Mouse (Mus musculus): ENCODE results near the gene Glp1r. TPM values are rescaled to one million over a fixed set of nuclear protein-coding genes. Genes with fewer than 3 reads are reported as not detected.

Glp1r gene
- not detected in 2 replicates for total RNA-seq (2014; fragmentation: Nextera tagmentation)
- total RNA-seq (2017): not detected in 2 replicates

DNA sequence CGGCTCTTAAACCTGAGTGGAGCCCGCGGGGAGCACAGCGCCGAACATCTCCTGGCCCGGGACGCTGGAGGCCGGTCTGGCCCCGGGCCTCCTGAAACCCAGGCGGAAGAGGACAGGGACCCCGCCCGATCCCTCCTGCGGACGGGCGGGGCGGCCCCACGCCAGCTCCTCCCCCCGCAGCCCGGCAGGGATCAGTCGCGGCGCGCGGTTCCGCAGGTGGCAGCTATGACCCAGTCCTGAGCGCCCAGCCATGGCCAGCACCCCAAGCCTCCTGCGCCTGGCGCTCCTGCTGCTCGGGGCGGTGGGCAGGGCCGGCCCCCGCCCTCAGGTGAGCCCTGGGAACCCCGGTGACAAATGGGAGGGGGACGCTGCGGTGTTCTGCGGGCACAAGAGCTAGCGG lies at the start of gene Glp1r:
Gene Glp1r, plus strand, starts transcription at position 191 of the 400 bp plus-strand sequence.
- no peak for ATAC-seq (replicated peaks; ENCODE audit: low FRiP score, low TSS enrichment, poor library complexity, severe bottlenecking)

DNA sequence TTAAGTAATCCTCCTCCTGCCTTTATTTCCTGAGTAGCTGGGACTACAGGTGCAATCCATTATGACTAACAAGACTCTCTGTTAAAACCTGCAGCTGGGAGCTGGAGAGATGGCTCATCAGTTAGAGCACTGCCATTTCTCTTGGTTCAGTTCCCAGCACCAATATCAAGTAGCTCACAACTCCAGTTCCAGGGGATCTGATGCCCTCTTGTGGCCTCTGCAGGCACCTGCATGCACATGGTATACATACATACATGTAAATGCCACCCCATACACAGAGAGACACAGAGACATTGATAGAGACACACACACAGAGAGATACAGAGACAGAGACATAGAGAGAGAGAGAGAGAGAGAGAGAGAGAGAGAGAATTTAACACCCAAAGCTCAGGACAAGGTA lies 49.3 kb upstream of the Glp1r start:
- ATAC-seq (replicated peaks; ENCODE audit: low FRiP score, low TSS enrichment, poor library complexity, severe bottlenecking): no peak

DNA sequence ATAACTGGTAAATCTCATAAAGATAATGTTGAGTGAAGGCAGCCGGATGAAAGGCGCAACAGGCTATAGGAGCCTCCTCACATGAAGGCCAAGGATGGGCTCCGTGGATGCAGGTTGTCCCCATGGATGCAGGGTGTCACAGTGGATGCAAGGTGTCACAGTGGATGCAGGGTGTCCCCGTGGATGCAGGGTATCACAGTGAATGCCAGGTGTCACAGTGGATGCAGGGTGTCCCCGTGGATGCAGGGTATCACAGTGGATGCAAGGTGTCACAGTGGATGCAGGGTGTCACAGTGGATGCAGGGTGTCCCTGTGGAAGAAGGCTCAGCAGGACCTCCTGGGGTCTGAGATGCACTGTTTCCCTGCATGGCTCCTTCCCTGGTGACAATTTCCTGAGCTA lies 44.3 kb upstream of the Glp1r start:
- ATAC-seq (replicated peaks; ENCODE audit: low FRiP score, low TSS enrichment, poor library complexity, severe bottlenecking): no peak

DNA sequence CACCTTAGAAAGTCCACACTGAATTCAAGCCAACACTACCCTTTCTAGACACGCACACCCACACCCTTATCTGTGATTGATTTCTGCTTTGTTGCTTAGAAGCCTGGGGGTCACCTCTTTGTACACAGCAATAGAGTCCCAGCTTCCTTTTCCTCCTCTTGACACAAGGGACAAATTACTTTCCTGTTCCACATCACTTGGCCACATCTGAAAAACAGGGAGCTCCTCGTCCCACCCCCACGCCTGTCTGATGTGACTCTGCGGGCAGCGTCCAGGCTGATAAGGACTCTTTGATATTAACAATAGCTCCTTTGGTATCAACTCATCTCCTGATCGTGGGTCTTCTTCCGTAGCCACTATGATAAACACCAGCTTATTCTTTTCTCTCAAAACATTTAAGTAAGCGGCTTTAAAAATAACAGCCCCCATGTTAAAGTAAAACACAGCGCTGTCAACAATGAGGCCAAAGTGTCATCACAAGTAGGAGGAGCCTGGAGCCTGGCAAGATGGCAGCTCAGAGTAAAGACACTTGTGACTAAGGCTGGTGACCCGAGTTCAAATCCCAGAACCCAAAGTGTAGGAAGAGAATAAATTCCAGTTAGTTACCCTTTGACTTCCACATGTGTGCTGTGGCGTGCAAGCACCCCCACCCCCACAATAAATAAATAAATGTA lies 42.9 kb upstream of the Glp1r start:
- ATAC-seq (replicated peaks; ENCODE audit: low FRiP score, low TSS enrichment, poor library complexity, severe bottlenecking): no peak

DNA sequence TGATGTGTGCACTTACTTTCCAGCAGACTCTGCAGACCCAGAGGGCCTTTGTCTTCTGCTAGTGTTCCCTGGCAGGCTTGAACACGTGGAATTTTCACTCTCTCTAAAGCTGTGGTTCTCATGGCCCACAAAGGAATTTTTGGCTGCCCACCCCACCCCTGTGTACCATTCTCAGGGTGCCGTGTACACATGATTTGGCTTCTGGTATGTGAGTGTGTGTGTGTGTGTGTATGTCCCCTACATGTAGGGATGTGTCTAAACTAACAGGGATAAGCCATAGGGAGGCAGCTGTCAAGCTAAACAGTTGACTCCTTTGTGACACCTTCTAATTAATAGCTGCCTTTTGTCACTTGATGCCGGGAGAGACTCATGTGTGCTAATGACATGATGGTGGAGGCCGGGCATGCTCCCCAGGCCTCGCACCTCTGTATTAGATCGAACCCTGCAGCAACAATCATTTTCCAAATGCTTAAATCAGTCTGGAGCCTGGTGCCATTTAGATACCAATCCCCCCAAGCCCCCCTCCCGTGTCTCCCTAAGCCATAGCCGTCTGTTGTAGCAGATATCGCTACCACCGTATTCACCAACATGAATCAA lies 41.5 kb upstream of the Glp1r start:
- ATAC-seq (replicated peaks; ENCODE audit: low FRiP score, low TSS enrichment, poor library complexity, severe bottlenecking): no peak

DNA sequence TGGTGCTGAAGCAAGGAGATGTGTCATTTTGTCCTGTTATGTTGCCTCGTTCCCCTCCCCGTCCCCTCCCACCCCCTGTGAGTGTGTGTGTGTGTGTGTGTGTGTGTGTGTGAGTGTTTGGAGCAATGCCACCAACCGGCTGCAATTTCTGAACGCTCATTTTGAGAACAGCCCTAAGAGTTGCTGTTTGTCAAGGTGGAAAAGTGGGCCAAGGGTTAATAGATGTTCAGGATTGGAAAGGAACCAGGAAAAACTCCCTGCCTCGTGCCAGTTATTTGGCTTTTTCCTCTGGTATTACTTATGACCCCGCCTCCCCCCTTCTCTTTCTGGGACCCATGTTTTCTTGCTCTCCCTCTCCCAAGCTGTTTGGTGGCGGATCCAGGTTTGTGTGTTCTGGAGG lies 41.0 kb upstream of the Glp1r start:
- ATAC-seq (replicated peaks; ENCODE audit: low FRiP score, low TSS enrichment, poor library complexity, severe bottlenecking): no peak

DNA sequence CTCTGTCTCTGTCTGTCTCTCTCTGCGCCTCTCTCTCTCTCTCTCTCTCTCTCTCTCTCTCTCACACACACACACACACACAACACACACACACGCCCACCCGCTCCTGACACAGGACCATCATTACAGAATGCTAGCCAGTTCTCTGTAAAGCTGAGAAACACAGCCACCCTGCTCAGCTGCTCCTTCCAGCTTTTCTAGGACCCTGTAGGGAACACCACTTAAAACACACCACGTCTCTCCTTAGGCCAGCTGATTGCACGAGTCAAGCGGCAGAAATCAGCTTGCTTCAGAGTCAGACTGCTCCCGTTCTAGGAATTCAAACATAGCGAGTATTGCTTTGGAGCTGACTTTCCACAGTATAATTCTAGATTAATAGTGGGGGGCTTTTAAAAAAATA lies 35.3 kb upstream of the Glp1r start:
- ATAC-seq (replicated peaks; ENCODE audit: low FRiP score, low TSS enrichment, poor library complexity, severe bottlenecking): no peak

DNA sequence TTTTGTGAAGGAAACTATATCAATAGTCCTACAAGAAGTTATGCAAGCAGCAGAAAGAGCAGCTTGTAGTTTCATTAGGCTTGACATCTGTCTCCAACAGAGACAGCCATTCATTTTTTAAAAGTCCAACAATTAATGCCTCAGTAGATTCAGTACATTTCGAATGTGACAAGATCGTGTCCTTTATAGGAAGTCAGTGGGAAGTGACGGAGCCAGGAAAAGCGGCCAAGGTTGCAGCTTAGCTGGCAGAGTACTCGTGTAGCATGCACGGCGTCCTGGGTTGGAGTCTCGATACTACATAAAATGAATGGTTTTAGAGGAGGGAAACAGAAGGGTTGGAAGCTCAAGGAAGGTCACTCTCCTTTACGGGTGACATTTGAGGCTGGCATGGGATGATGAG lies 34.7 kb upstream of the Glp1r start:
- ATAC-seq (replicated peaks; ENCODE audit: low FRiP score, low TSS enrichment, poor library complexity, severe bottlenecking): no peak

DNA sequence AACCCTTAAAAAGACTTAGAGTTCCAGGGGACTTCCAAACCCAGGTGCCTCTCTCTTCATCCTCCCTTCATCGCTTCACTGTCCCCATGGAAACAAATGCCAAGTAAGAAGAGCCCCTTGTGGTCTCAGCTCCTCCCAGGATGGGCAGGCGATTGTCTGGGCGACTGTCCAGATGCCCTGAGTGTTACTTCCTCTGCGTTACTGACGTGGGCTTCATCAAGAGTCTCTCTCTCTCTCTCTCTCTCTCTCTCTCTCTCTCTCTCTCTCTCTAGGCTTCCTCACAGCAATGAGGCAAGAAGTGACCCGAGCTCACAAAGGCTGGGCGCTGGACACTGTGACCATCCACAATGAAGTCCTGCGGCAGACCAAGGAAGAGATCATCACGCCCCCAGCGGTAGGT lies 30.6 kb upstream of the Glp1r start:
- ATAC-seq (replicated peaks; ENCODE audit: low FRiP score, low TSS enrichment, poor library complexity, severe bottlenecking): no peak

DNA sequence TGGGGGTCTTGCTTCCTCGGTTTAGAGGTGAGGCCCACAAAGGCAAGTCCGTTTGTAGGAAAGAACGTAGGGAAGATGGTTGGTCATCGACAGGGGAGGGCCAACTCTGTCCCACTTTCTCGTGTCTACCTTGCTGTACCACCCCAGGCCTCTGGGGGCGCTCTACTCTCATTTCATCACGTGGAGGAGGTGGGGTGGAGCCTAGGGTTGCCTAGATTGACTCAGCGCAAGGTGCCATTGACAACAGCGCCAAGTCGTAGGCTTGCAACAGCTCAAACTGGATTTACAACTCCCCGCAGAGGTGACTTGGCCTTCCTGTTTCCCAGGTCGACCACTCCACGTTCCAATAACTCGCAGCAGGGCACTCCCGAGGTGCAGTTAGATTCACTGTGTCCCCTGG lies 27.3 kb upstream of the Glp1r start:
- ATAC-seq (replicated peaks; ENCODE audit: low FRiP score, low TSS enrichment, poor library complexity, severe bottlenecking): no peak

DNA sequence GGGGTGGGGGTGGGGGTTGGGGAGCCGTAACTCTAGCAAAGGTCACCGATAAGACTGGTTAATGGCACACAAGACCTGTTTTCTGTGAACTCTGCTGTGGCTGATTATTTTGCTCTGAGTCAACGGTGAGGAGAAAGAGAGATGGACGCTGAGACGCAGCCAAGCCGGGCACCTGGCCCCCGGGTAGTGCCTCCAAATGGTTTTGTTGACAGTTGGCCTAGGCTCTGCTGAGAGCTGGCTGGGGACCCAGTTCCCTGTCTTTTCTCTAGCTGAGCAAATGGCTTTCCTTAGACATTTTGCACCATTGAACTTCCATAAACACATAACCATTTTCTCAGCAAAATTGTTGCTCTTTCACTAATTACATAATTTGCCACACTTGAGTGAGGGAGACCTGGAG lies 24.2 kb upstream of the Glp1r start:
- no peak for ATAC-seq (replicated peaks; ENCODE audit: low FRiP score, low TSS enrichment, poor library complexity, severe bottlenecking)

DNA sequence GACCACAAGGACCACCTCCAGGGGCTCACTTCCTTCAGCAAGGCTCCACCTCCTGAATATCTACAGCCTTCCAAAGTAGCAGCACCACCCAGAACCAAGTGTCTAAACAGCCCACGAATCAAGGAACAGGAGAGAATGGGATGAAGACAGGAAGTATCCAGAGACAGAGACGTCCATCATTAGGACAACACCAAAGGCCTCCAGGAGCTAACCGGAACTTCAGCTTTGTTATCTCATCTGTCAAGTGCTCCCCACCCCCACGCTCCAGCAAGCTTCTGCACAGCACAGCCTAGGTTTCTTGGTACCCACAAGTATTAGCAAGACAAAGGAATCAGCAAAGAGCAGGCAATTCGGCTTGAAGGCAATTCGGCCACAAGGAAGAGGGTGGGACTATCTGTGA lies 23.0 kb upstream of the Glp1r start:
- no peak for ATAC-seq (replicated peaks; ENCODE audit: low FRiP score, low TSS enrichment, poor library complexity, severe bottlenecking)

DNA sequence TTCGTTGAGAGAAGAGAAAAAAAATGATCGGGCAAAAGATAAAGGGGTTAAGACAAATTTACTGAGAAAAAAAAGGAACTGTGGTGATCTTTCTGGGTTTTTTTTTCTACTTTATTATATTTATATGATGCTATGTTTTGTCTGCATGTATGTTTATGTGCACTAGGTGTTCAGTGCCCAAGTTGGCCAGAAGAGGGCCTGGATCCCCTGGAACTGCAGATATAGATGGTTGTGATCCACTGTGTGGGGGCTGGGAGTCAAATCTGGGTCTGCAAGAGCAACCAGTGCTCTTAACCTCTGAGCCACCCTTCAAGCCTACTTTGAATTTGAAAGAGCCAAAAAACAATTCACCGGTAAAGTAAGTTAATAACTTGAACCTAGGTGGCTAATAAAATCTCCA lies 21.2 kb upstream of the Glp1r start:
- no peak for ATAC-seq (replicated peaks; ENCODE audit: low FRiP score, low TSS enrichment, poor library complexity, severe bottlenecking)

DNA sequence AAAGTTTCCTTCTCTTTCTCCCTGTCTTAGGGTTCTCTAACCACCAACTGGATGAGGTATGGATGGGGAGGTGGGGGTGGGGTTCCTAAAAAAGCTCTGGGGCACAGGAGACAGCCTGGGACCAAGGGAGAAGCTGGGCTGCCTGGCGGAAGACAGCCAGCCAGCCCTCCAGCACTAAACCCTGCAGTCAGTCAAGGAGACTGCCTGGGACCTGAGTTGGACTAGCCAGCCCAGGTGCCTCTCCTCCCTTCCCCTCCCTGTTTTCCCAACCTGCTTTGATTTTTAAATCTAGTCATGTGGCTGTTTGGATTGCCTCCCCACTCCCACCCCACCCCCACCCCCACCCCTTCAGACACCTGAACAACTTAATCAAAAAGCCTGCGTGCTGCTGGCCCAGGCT lies 20.6 kb upstream of the Glp1r start:
- no peak for ATAC-seq (replicated peaks; ENCODE audit: low FRiP score, low TSS enrichment, poor library complexity, severe bottlenecking)

DNA sequence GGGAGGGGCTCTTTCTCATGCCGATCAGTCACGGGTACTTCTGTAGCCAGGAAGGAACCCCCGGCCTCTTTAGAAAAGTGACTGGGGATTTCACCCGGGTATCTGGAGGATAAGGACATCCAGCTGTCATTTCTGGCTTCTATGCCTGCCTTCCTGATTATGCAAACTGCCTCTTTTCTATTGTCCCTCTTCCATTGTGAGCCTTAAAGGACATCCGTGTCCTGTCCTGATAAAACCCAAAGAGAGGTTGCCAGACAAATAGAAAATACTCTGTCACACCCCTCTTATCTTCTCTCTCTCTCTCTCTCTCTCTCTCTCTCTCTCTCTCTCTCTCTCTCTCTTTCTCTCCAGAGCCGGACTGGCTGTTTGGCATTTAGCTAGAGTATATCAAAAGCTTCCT lies 19.4 kb upstream of the Glp1r start:
- ATAC-seq (replicated peaks; ENCODE audit: low FRiP score, low TSS enrichment, poor library complexity, severe bottlenecking): peak; percentile 63

DNA sequence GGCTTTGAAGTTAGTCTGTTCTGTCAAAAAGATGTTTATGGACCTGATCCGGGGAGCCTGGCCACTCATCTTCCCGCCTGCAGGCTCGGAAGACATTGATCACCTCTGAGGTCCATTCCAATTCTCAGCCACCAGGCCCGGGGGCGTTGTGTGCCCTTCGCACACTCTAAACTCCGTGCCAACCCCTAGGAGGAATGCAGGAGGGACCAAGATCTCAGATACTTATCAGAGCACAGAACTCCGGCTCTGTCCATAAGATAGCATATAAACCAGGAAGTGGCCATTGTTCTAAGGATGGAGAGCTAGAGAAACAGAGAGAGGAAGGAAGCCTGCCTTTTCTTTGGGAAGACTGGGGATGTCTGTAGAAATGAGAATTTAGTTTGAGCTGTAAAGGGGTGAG lies 18.1 kb upstream of the Glp1r start:
- ATAC-seq (replicated peaks; ENCODE audit: low FRiP score, low TSS enrichment, poor library complexity, severe bottlenecking): no peak

DNA sequence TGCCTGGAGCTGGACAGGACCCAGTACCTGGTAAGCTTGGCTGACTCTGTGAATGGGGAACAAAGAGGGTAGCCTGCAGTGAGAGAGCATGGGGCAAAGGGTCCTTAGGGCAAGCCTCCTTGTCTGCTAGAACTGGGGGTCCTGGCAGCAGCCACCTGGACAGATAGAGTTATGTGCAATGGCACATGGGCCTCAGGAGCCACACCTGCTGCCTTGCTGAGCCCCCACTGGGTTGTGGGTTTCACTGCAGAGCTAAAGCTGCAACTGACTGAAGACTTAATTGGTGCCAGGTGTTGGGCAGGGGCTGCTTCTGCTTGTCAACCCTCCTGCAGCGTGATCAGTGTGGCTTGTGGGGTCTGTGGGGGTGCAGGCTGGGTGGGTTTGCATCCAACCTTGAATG lies 9.5 kb upstream of the Glp1r start:
- no peak for ATAC-seq (replicated peaks; ENCODE audit: low FRiP score, low TSS enrichment, poor library complexity, severe bottlenecking)

DNA sequence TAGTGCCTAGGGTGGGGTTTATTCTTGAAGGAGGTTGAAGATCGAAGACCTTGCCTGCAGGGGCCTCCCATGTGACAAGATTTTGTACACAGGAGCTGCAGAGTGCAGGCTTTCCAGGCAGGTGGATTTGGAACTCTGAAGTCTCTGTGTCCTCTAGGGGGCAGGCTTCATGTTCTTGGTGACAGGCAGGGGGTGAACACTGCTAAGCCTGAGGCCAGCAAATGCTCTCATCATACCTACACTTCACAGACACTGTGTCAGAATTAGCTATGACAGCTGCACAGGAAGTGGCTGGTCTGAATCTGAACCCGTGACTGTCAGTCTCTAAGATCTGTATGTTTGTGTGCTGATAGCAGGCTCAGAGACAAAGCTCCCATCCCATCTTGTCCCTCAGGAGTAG lies 8.9 kb upstream of the Glp1r start:
- no peak for ATAC-seq (replicated peaks; ENCODE audit: low FRiP score, low TSS enrichment, poor library complexity, severe bottlenecking)

DNA sequence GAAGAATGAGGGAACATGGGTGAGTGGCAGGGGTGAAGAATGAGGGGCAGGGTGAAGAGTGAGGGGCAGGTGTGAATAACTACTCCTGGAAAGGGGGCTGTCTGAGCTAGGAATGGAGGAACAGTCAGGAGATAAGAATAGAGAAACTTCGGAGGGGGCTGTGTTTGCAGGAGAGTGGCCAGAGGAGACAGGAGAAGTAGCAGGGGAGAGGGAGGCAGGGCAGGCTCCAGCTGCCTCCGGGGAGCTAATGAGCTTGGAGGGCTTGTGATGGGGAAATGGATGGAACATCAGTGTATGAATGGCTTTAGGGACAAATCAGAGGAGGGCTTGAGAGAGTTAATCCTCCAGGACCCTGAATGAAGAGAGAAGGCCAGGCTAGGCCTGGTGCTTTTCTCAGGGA lies 4.5 kb upstream of the Glp1r start:
- ATAC-seq (replicated peaks; ENCODE audit: low FRiP score, low TSS enrichment, poor library complexity, severe bottlenecking): no peak

DNA sequence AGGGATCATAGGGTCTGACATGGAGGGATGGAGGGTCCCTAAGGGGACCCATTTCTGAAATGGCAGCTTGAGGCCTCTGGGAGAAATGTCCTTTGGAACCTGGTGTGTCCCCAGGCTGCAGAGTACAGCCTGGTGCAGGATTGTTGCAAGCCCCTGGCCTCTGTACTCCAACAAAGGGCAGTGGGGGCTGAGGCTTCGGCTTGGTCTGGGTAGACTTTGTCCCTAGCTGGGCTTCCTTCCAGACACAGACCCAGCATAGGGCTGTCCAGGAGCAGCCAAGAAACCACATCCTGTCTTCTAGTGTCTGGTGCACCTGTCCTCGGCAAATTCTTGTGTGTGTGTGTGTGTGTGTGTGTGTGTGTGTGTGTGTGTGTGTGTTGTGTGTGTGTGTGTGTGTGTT lies 2.5 kb downstream of the Glp1r start:
- ATAC-seq (replicated peaks; ENCODE audit: low FRiP score, low TSS enrichment, poor library complexity, severe bottlenecking): no peak

DNA sequence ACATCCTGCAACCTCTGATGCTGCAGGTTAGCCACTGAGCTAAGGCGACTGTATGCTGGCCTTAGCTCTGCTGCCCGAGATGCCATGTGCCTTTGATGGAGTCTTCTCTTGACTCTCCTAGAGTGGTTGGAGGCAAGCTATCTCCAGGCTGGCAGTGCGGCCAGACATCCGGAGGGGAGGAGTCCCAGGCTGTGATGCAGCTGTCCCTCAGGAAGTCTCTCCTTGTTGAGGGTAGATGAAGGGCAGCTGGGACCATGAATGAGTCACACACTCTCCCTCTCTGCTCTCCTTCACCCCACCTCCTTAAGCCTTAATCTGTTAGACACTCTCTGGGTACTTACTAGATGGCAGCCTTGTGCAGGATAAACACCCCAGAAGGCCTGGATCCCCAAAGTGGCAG lies 6.0 kb downstream of the Glp1r start:
- no peak; the same call in 1 of the 2 replicates for ATAC-seq (replicated peaks; ENCODE audit: low FRiP score, low TSS enrichment, poor library complexity, severe bottlenecking)

Measured in megakaryocyte-erythroid progenitor cell, adult 5-6 weeks (primary cell).